Mouse (Mus musculus) retina, adult 2 months (tissue): ENCODE results near the gene Cyp2f2.

Experiments used
- DNase-seq: peaks from one replicate; pipeline ENCODE4 v3.0.0-alpha.2; 2012; ENCODE audit warnings: low read depth, low spot score

Gene Cyp2f2

DNA sequence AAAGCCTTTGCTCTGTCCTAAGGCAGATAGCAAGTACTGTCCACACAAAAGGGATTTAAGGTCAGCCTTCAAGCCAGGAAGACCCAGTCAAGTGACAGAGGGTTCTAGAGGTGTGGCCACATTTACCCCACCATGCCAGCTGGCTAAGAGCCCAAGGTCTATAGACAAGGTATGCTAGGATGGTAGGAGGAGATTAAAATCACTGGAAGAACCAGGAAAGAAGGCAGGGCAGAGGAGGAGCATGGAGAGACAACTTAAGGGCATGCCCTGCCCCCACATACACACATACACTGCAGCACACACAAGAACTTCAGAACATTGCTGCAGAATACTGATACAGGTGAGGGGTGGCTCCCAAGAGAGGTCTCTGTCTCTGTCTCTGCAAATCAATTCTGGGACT is at the start of gene Cyp2f2:
TSS of gene Cyp2f2 (plus strand) at position 234 of the 400 bp plus-strand sequence.
- no peak for DNase-seq

DNA sequence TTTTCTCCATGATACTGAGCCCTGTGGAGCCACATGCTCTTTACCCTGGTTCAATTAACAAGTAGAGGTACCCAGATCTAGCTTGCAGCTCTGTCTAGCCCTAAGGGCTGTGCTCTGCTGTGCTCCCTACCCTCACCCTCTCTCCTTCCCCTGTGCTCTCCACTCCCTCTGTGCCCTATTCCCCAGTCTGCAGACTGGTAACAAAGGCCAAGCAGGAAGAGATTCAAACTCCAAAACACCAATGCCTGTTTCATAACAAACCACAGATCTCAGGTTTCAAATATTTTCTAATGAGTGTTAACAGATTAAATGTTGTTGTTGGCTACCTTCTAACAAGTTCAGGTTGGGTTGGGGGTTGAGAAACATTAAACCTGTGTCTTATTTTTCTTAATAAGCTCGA is 41.1 kb upstream of the Cyp2f2 start:
- no peak for DNase-seq

DNA sequence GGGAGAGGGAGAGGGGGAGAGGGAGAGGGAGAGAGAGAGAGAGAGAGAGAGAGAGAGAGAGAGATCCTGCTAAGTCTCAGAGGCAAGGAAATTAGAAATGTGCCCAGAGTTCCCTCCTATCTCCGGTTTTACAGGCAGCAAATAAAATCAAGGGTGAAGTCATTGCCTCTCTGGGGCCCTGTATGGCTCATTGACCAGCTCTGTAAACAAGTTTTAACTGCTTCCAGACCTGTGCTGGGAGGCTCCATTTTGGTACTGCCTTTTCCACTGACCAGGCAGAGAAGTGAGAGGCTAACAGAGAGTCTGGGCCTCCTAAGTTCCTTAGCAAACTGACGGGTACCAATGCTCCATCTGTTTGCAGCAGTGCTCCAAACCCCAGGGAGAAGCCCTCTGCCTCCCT is 38.1 kb upstream of the Cyp2f2 start:
- no peak for DNase-seq

DNA sequence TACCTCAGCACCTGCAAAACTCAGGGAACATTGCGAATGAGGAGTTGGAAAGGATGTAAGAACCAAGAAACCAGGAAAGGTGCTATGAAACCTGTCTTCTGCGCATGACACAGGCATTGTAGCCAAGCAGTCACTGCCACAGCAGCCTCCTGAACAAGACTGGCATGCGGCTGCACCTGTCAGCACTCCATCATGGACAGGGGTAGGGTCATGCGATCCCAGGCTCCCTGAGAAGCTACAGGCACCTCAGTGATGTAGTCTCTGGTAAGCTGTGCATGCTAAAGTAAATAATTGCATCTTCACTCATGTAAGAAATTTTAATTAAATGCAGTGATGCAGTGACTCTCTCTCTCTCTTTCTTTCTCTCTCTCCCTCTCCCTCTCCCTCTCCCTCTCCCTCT is 28.7 kb upstream of the Cyp2f2 start:
- no peak for DNase-seq

DNA sequence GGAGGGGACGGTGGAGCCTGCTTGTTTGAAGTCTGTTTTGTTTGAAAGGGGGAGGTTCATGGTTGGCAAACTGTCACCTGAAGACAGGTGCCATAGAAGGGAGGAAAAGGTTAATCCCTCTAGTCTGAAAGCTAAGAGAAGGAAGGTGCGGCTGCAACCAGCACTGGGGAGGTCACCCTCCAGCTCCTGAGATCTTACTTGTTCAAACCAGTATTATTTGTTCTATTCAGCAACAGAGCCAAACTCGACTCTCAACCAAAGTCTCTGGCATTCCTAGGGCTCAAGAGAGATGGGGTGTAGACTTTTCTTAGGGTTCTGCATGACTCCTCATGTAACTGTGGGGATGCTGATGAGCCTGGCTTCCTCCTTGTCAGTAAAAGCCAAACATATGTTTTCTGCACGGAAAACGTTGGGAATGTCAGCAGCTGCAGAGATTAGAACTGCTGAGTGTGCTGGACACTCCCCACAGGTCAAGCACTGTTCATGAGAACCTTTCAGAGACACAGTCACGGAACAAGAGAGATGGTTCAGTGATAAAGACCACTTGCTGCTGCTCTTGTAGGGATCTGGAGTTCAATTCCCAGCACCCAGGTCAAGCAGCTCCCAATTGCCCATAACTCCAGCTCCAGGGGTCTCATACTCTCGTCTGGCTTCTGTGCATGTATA is 27.5 kb upstream of the Cyp2f2 start:
- DNase-seq: no peak

DNA sequence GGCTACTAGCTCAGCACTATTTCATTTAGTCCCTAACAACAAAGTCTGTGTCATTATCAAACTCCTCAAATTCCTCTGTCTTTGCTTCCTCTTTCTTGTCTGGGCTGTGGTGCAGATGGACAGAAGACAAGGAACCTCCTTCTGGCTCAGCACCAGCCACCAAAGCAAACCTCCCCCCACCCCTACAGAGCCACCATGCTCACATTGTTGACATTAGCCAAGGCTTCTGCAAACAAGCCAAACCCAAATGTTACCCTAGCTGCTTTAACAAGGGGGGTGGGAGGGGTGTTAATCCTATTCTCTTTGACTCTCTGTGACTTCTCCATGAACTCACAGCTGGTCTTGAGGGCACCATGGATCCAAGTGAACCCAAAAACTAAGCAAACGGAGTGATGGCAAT is 26.8 kb upstream of the Cyp2f2 start:
- no peak for DNase-seq

DNA sequence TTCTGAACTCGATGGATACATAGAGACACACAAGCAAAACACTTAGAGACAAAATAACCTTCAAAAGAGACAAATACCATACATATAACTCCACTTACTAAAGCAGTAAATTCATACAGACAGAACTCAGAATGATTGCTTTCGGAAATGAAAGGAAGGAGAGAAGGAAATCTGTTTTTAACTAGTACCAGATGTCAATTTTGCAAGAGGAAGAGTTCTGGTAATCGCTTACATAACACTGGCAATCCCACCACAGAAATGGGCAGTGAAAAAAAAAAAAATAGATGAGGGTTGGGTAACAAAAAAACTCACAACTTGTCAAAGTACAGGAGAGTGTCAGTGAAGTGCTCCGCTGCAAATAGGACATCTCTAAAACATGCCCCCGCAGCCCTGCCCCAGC is 14.8 kb upstream of the Cyp2f2 start:
- DNase-seq: no peak

DNA sequence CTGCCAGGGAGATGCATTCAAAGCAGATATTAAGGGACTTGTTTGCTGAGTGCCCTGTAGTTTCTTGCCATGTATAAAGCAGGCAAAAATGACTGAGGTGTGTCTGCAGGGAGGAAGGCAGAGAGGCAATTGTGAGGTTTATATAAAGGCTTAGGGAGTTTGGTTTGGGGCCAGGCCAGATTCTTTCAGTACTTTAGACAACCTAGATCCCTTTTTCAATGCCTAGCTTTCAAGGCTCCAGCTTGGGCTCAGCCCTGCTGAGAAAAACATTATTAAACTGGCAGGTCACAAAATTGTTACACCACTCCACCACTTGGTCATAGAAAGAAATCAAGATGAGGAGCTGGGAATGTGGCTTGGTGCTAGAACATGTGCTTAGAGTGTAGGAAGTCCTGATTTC is 9.4 kb upstream of the Cyp2f2 start:
- DNase-seq: no peak

DNA sequence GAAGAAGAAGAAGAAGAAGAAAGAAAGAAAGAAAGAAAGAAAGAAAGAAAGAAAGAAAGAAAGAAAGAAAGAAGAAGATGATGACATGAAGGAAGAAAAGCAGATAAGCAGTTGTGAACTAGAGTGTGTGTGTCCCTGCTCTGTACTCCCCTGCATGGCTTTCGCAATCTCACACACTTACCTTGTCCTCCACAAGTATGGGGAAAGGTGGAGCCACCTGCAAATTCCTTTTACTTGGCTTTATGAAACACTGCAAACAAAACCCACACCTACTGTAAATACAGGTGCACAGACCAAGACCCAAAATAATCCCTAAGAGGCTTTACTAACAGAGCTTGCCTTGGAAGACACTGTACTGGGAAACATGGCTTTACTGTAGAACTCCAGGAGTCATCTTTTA is 8.7 kb upstream of the Cyp2f2 start:
- DNase-seq: no peak

DNA sequence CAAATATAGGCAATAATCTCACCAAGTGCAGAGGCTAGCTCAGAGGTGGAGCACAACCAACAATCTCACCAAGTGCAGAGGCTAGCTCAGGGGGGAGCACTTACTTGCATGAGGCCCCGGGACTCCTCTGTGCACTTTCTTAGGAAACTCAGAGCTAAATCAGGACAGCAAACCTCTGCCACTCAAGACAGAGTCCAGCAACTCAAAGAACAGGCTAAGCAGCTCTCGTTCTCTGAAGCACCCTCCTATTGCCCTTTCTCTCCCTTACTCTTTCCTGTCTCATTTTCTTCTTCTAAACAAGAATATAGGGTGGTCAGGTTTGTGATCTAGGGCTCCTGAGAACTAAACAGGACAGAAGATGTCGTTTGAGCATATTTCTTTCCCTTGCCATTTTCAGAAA is 7.7 kb upstream of the Cyp2f2 start:
- DNase-seq: no peak

DNA sequence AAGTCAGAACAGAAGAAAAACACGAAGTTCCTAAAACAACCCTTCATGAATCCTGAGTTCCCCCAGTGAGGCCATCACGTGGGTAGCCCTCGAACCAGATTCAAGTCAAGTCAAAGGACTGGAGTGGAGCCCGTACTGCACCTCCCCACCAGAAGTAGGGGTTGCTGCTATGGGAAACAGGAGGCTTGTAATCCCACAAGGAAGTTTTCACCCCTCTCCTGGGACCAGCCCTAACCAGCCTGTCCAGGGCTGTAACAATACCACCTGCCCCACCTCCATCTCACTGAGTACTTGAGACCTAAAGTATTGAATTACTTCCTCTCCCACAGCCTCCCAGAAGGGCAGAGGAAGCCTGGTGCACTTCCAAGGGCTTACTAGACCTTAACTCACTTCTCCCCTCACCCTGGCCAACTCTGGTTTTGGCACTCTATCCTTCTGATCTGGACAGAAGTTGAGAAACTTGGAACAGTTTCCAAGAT is 1.6 kb upstream of the Cyp2f2 start:
- no peak for DNase-seq

DNA sequence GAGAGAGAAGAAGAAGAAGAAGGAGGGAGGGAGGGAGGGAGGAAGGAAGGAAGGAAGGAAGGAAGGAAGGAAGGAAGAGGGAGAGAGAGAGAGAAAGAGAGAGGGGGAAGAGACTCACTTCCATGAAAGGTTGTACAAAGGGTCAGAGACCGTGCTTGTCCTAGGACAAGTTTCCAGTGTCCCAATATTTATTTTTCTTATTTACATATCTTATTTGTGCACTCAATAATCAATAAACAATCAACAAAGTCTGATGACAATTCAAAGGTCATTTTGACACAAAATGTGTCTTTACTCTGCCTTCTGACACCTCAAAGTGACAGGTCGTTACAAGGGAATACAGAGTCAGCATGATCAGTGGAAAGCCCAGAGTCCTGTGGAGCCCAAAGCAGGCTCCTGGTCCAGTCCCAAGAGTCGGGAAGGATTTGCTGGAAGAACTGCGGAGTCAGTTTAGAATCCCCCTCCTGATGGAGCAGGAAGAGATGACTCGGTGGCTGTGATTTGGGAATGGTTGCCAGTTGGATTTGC is 4.7 kb downstream of the Cyp2f2 start:
- no peak for DNase-seq

DNA sequence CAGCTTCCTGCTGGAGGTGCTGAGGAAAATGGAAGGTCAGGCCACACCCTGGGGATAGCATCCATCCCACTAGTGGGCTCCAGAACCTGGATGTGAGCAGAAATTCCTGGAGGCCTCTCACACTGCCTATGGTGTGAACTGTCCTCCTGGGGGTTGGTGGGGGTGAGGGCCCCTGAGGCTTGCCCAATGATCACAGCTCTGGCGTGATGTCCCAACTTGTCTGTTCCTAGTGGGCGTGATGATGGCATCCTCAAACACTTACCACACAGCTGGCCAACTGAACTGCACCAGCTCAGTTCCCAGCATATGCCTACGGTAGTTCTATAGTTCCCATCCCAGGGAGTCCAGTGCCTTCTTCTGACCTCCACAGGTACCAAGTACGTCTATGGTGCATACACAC is 5.3 kb downstream of the Cyp2f2 start:
- no peak for DNase-seq

DNA sequence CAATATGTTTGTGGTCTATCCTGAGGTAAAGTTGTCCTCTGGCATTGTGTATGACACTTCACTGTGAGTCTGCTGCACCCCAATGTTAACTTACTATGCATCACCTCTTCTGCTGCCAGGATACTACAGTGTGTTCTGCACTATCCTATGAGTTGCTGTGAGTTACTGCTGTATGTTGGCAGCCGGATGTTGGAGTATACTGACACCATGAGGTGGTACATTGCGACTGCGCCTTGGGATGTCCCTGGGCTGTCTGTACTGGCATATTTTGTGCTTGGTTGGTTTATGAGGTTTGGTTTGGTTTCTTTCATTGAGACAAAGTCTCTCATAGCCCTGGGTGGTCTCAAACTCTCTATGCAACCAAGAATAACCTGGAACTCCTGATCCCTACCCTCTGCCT is 8.5 kb downstream of the Cyp2f2 start:
- DNase-seq: peak; percentile 9

DNA sequence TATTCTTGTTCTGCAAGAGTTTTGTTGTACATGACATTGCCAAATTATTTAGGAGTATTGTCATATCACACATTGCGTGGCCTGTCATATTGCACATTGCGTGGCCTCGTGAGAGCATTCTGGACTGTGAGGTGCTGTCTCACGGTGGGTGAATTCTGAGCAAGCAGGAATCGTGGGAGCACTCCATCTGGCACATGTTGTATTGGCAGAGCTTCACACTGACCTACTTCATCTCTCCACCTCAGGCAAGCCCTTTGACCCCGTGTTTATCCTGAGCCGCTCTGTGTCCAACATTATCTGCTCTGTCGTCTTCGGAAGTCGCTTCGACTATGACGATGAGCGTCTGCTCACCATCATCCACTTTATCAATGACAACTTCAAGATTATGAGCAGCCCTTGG is 9.2 kb downstream of the Cyp2f2 start:
- DNase-seq: no peak

DNA sequence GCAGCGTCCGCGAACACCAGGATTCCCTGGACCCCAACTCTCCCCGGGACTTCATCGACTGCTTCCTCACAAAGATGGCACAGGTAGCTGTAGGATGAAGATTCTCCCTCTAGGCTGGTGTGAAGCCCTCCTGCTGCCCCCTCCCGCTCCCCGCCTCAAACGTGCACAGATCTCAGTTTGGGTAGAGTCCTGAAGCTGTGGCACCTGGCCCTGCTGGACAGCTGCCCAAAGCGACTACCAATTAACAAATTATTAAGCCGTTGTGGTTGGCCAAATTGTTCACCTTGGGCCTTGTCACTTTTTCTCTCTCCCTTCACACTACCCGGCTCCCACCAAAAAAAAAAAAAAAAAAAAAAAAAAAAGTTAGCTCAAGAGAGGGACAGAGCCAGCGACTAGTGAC is 10.1 kb downstream of the Cyp2f2 start:
- no peak for DNase-seq

DNA sequence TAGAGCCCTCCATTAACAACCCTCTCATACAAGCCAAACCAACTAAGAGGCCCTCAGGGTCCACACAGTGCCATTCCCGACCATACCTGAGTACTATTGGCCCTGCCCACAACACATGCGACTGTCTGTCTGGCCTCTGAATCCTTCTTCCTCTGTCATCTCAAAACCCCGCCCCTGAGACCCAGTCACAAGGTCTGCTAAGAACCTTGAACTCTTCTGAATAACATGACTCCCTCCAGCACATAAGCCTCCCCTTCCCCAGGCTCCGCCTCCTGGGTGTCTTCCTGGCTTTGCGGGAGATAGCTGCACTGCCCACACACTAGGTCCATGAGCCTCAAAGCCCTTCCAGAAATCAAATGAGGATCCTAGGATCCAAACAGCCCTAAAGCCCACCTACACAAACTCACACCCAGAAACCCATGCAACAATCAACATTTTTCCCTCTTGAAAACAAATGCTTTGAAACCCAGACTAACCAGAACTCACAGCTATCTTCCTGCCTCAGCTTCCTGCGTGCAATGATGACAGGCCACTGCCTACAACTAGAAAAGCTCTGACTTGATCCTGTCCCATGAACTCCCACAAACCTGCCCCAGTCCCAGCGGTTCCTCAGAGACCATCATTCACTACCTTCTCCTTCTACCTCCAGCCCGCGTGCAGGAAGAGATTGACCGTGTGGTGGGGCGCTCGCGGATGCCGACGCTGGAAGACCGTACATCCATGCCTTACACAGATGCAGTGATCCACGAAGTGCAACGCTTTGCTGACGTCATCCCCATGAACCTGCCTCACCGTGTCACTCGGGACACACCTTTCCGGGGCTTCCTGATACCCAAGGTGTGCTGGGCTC is 11.0 kb downstream of the Cyp2f2 start:
- DNase-seq: no peak

DNA sequence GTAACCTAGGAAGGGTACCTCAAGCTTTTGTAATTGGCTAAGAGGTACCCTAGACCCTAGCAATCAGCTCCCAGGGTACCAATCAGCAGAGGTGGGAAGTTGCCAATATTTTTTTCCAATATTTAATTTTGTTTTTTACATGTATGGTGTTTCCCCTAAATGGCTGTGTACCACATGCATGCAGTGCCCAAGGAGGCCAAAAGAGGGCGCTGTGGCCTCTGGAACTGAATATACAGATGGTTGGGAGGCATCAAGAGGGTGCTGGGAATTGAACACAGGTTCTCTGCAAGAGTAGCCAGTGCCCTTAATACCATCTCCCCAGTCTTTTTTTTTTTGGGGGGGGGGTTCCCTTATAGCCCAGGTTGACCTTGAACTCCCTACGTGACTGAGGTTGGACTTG is 11.7 kb downstream of the Cyp2f2 start:
- DNase-seq: no peak

DNA sequence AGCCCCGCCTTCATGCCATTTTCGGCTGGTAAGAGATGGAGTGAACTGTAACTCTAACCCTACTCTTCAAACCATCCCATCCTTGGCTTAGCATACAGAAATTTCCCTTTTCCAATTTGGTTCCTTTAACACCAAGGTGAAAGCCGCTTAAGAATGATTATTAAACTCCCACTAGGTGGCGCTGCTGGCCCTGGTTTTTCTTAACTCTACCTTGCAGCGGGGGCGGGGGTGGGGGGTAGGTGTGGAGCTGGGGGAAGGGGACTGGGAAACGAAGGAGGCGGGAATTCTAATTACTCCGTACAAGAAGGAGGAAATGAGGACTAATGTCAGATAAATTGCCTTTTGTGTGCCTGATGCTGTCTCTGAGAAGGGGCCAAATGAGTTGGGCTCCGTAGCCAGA is 12.9 kb downstream of the Cyp2f2 start:
- DNase-seq: peak; percentile 47

DNA sequence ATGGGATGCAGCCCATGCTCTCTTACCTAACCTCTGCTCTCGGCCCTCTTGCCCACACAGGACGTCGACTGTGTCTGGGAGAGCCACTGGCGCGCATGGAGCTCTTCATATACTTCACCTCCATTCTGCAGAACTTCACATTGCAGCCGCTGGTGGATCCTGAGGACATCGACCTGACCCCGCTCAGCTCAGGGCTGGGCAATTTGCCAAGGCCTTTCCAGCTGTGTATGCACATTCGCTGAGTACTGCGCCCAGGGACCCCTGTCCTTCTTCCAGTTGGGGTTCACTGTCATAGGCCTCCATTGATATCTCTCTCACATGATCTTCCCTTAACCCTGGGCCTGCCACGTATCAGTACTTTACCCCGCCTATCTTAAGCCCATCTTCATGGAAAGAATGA is 13.4 kb downstream of the Cyp2f2 start:
- no peak for DNase-seq

DNA sequence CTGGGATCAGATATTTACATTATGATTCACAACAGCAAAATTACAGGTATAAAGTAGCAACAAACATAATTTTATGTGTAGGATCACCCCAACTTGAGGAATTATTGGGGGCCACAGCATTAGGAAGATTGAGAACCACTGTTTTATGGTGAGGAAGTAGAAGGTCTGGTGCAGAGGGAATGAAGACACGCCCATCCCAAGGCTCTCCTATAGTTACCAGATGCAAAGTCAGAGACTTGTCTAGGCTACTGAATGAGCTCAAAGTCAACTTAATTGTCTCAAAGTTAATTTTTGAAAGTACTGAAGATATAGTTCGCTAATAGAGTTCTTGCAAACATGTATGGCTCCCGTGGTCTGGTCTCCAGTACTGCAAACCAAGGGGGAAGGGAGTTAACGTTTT is 14.0 kb downstream of the Cyp2f2 start:
- DNase-seq: no peak

DNA sequence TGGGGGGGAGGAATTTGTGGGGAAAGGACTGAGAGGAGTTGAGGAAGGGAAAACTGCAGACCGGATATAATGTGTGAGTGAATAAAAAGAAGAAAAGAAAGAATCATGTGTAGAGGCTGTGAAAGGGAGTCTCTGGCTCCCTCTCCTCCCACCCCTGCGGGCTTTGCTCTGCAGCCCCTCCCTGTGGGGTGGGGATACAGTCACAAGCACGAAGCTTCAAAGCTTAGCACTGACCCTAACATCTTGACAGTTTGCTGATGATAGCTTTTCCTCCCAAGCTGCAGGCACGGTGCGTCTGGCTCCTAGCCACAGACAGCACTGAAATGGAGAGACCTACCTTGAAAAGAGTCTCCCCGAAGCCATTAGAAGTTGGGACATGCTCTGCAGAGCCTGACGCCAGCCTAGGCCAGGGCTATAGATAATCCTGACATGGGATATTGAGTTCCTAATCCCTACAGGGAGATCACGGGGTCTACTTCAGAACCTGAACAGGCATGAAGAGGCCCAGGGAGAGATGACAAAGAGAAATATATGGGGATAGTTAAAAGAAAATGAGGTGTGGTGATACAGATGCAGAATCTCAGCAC is 16.8 kb downstream of the Cyp2f2 start:
- DNase-seq: no peak
